Mouse (Mus musculus) myocyte (in vitro differentiated cells): ENCODE measurements around the gene 4930407I10Rik.

ENCODE experiments used
- MYOD1 ChIP-seq, 3 experiments: IDR thresholded peaks; one replicate each; pipeline ENCODE4 v1.6.1; 2011; ENCODE audit warnings: control low read depth in 2 of 3, low read depth in 2 of 3, mild to moderate bottlenecking in 2 of 3, moderate library complexity in 1 of 3; ENCODE audit not compliant: insufficient read length in 2 of 3, control insufficient read depth in 1 of 3
- MYOG ChIP-seq, 3 experiments: IDR thresholded peaks; one replicate each; pipeline ENCODE4 v1.6.1; 2011; ENCODE audit warnings: control low read depth in 2 of 3, low read depth in 2 of 3, mild to moderate bottlenecking in 2 of 3; ENCODE audit not compliant: insufficient read length in 2 of 3, control insufficient read depth in 1 of 3, insufficient read depth in 1 of 3
- POLR2A ChIP-seq: IDR thresholded peaks from one replicate; pipeline ENCODE4 v1.6.1; 2011; ENCODE audit warnings: low read depth, mild to moderate bottlenecking, control low read depth, moderate library complexity; ENCODE audit not compliant: insufficient read length

GRCm38 (mm10) chr15:82019288-82019687 is 39.7 kb upstream of the 4930407I10Rik start:
- TF ChIP-seq MYOG (IDR thresholded peaks at IDR 0.05; ENCODE audit: control insufficient read depth in 1 of 3, insufficient read depth in 1 of 3, insufficient read length in 2 of 3, low read depth in 2 of 3) (no peak), POLR2A (no peak), MYOD1 (IDR thresholded peaks at IDR 0.05; ENCODE audit: control insufficient read depth in 1 of 3, insufficient read length in 2 of 3, low read depth in 2 of 3) (no peak)
